Mouse (Mus musculus) heart, postnatal 0 days (tissue): ENCODE data around the gene Hmgb1.

Experiments
- CTCF ChIP-seq: IDR thresholded peaks from 2 replicates; pipeline ENCODE4 v1.5.1; 2016; ENCODE audit warnings: antibody characterized with exemption, control low read depth, low read depth
- EP300 ChIP-seq: IDR thresholded peaks from 2 replicates; pipeline ENCODE4 v1.6.1; 2016; ENCODE audit warnings: antibody characterized with exemption, low read depth

DNA sequence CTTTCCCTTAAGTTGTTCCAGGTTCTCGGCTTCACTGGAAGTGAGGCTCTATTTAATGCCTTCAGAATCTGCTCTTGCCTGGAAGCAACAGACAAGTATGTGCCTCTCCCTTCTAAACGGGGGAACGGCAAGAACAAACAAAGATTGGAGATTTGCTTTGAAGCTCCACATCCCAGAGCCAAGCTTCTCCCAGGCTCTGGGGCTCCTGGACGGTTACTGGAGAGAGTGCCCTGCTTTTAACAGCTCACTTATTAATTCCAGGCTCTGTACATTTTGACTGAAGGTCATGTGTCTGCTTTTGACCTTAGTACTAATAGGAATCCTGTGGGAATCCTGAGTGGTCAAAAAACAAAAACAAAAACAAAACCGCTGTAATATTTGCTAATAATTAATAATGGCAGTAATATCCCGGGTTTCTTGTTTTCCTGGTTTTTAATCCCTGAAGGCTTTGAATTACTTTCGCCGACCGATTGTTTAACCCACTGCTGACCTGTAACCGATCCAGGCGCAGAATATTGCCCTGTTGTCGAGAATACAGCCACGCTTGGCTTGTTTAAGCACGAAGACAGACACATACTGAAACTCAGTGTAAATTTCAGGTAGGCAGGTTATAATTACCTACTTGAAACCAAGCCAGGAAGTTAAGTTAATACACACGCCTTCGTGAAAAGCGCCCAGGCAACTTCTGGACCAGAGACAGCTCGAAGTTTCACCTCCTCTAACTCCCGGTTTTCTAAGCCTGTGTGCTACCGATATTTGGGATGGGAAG lies 182.1 kb downstream of the Hmgb1 start:
- TF ChIP-seq CTCF (no peak), EP300 (no peak)
